Mouse (Mus musculus): ENCODE measurements around the gene Idnk.
"Not testable (repeated sequence)": the region's sequence is repeated elsewhere in the genome, so short reads cannot be mapped to it uniquely, and the experiment has no call there.

Gene Idnk

GRCm38 (mm10) chr13:58157447-58158098 is at the start of gene Idnk:
Idnk (plus strand) TSS chr13:58157649.
- DNase-seq, result peak; percentile 75 to 78

- no peak for DNase-seq
Measured at GRCm38 (mm10) chr13:58111306-58111705, 46.1 kb upstream of the Idnk start.

GRCm38 (mm10) chr13:58112191-58112590 is 45.3 kb upstream of the Idnk start:
- no peak for DNase-seq

GRCm38 (mm10) chr13:58112601-58113041 is 44.8 kb upstream of the Idnk start:
- DNase-seq, result no peak

GRCm38 (mm10) chr13:58113061-58113900 is 44.2 kb upstream of the Idnk start, which contains the start of gene Klhl3:
Klhl3 (minus strand) TSS chr13:58113592.
- DNase-seq, result peak; percentile 58 to 60

GRCm38 (mm10) chr13:58115227-58115626 is 42.2 kb upstream of the Idnk start:
- DNase-seq, result no peak

GRCm38 (mm10) chr13:58116801-58117200 is 40.6 kb upstream of the Idnk start:
- DNase-seq, result no peak

GRCm38 (mm10) chr13:58117318-58118017 is 40.0 kb upstream of the Idnk start:
- peak; percentile 76 to 77 for DNase-seq

GRCm38 (mm10) chr13:58122786-58123297 is 34.6 kb upstream of the Idnk start:
- DNase-seq, result no peak

- no peak for DNase-seq
Measured at GRCm38 (mm10) chr13:58123381-58123780, 34.1 kb upstream of the Idnk start.

- no peak for DNase-seq
Measured at GRCm38 (mm10) chr13:58124278-58124677, 33.2 kb upstream of the Idnk start.

GRCm38 (mm10) chr13:58124989-58125388 is 32.5 kb upstream of the Idnk start:
- DNase-seq, result no peak

GRCm38 (mm10) chr13:58126126-58126525 is 31.3 kb upstream of the Idnk start:
- peak; percentile 63 to 74 for DNase-seq

GRCm38 (mm10) chr13:58126862-58127765 is 30.3 kb upstream of the Idnk start:
- DNase-seq, result peak in 1 of 2 experiments; percentile 26

GRCm38 (mm10) chr13:58127766-58128361 is 29.6 kb upstream of the Idnk start:
- DNase-seq, result no peak

GRCm38 (mm10) chr13:58128396-58128767 is 29.1 kb upstream of the Idnk start, which contains the start of gene Hnrnpa0:
Hnrnpa0 (minus strand) TSS chr13:58128556.
- peak; percentile 96 to 98 for DNase-seq

- DNase-seq, result peak; percentile 92 to 93
Measured at GRCm38 (mm10) chr13:58128768-58129671, 28.4 kb upstream of the Idnk start.

- DNase-seq, result peak in 1 of 2 experiments; percentile 23
Measured at GRCm38 (mm10) chr13:58129687-58130246, 27.7 kb upstream of the Idnk start.

GRCm38 (mm10) chr13:58131692-58132091 is 25.8 kb upstream of the Idnk start:
- DNase-seq, result peak in 1 of 2 experiments; percentile 26

- DNase-seq, result not testable (repeated sequence)
Measured at GRCm38 (mm10) chr13:58146603-58147002, 10.8 kb upstream of the Idnk start.

All from B cell, adult 2 months (primary cell).